Mouse (Mus musculus) layer of hippocampus, adult 11-12 months (tissue): ENCODE measurements at regions not wholly inside any gene's neighbourhood (a gene's known extent, or its start where the extent isn't known, plus 50 kb on each side); places are given as distances from the start of the nearest gene placed in this dataset.
"Not testable (repeated sequence)": the region's sequence is repeated elsewhere in the genome, so short reads cannot be mapped to it uniquely, and the experiment has no call there.

ENCODE experiments used
- DNase-seq: peaks from one replicate; pipeline ENCODE4 v3.0.0; 2022; ENCODE audit warnings: low spot score

GRCm38 (mm10) chr6:7120136-7120535, 164.3 kb downstream of the Sdhaf3 start:
- peak; percentile 56 for DNase-seq

- no peak for DNase-seq
These were observed 177.2 kb downstream of the Sdhaf3 start for GRCm38 (mm10) chr6:7133042-7133441.

- no peak for DNase-seq
These were observed 178.3 kb downstream of the Sdhaf3 start for GRCm38 (mm10) chr6:7134062-7134461.

- no peak for DNase-seq
These were observed 179.1 kb downstream of the Sdhaf3 start for GRCm38 (mm10) chr6:7134888-7135287.

GRCm38 (mm10) chr6:7181711-7182110, 225.9 kb downstream of the Sdhaf3 start:
- no peak for DNase-seq

- DNase-seq, result no peak
These were observed 243.3 kb downstream of the Sdhaf3 start for GRCm38 (mm10) chr6:7199046-7199599.

GRCm38 (mm10) chr6:7215880-7216279, 260.1 kb downstream of the Sdhaf3 start:
- peak; percentile 4 for DNase-seq

GRCm38 (mm10) chr6:7252286-7252685, 296.5 kb downstream of the Sdhaf3 start:
- no peak for DNase-seq

GRCm38 (mm10) chr6:7277431-7277830, 277.2 kb upstream of the Tac1 start:
- no peak for DNase-seq

- DNase-seq, result no peak
These were observed 247.7 kb upstream of the Tac1 start for GRCm38 (mm10) chr6:7306956-7307355.

- DNase-seq, result no peak
These were observed 241.2 kb upstream of the Tac1 start for GRCm38 (mm10) chr6:7313496-7313895.

- DNase-seq, result no peak
These were observed 227.7 kb upstream of the Tac1 start for GRCm38 (mm10) chr6:7326974-7327373.

- DNase-seq, result no peak
These were observed 198.0 kb upstream of the Tac1 start for GRCm38 (mm10) chr6:7356634-7357033.

GRCm38 (mm10) chr6:7367166-7367565, 187.5 kb upstream of the Tac1 start:
- no peak for DNase-seq

- no peak for DNase-seq
These were observed 180.1 kb upstream of the Tac1 start for GRCm38 (mm10) chr6:7374629-7375028.

- DNase-seq, result no peak
These were observed 178.8 kb upstream of the Tac1 start for GRCm38 (mm10) chr6:7375851-7376250.

- no peak for DNase-seq
These were observed 176.0 kb upstream of the Tac1 start for GRCm38 (mm10) chr6:7378651-7379050.

- DNase-seq, result no peak
These were observed 129.9 kb upstream of the Tac1 start for GRCm38 (mm10) chr6:7424731-7425130.

- DNase-seq, result no peak
These were observed 113.0 kb upstream of the Tac1 start for GRCm38 (mm10) chr6:7441725-7442124.

- not testable (repeated sequence) for DNase-seq
These were observed 112.4 kb upstream of the Tac1 start for GRCm38 (mm10) chr6:7442286-7442685.

GRCm38 (mm10) chr6:7455881-7456280, 98.8 kb upstream of the Tac1 start:
- no peak for DNase-seq

GRCm38 (mm10) chr6:7463896-7464295, 90.8 kb upstream of the Tac1 start:
- DNase-seq, result no peak

- DNase-seq, result no peak
These were observed 90.3 kb upstream of the Tac1 start for GRCm38 (mm10) chr6:7464346-7464745.

- peak; percentile 38 for DNase-seq
These were observed 82.2 kb upstream of the Tac1 start for GRCm38 (mm10) chr6:7472366-7473026.
